Mouse (Mus musculus): ENCODE data around the gene Ruvbl2. TPM values are rescaled to one million over a fixed set of nuclear protein-coding genes. Genes with fewer than 3 reads are reported as not detected.
A peak's percentile ranks its signal among the peaks of the same experiment; 100 is the strongest.
"Not testable (repeated sequence)": the region's sequence is repeated elsewhere in the genome, so short reads cannot be mapped to it uniquely, and the experiment has no call there.

Ruvbl2 gene
- 142 and 144 TPM in 2 replicates for polyA plus RNA-seq (2015; fragmentation: Nextera tagmentation; extraction: Ambion mirVana)

DNA sequence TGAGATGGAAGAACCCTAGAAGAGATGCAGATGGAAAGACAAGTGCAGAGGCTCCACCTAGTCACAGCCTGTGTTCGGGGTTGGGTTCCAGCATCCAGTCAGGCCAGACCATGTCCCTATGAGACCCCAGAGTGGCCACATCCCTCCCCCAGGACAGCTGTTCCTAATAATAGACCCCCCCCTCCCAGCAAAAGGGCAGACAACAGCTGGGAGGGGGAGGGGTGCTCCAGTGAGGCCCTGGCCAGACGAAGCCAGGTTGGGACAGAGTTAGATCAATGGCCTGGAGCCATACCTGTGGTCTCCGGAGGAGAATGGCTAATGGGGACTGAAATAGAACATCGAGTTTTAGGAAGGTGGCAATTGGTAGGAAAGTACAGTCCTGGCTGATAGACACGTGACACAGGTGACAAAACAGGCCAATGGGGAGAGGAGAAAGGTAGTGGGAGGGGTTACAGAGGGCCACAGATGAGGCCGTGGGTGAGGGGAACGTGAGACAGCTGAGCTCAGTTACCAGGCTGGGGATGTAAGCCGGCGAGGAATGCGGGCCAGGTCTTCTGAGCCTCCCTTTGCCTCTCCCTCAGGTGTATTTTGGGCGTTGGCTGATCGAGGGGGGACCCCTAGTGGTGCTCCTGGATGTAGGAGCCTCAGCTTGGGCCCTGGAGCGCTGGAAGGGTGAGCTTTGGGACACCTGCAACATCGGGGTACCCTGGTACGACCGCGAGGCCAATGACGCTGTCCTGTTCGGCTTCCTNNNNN lies at the start of gene Ruvbl2:
Ruvbl2 (minus strand) TSS at position 576 of the 756 bp plus-strand sequence.
- H3K27ac ChIP-seq (replicated peaks), result no peak within 1 kb of the TSS
- 0 out of 2 replicates have a peak within 1 kb of the TSS, but pooled peaks have one; percentile 2 for H3K4me2 ChIP-seq (replicated peaks)
- no peak for ATAC-seq (replicated peaks)
- no peak within 1 kb of the TSS for H3K9ac ChIP-seq (replicated peaks)
- H3K9me3 ChIP-seq, result no peaks in the 10 kb centered on the region
- H3K4me3 ChIP-seq, result no peak within 1 kb of the TSS
- 19% methylated on average over 19 of the region's 19 CpGs for WGBS
- peaks cover 7% of the 10 kb centered on the region; the same call in 1 of the 2 replicates for H3K36me3 ChIP-seq
- H3K27me3 ChIP-seq, result no peaks in the 10 kb centered on the region
- peaks cover 36% of the 10 kb centered on the region for H3K4me1 ChIP-seq

DNA sequence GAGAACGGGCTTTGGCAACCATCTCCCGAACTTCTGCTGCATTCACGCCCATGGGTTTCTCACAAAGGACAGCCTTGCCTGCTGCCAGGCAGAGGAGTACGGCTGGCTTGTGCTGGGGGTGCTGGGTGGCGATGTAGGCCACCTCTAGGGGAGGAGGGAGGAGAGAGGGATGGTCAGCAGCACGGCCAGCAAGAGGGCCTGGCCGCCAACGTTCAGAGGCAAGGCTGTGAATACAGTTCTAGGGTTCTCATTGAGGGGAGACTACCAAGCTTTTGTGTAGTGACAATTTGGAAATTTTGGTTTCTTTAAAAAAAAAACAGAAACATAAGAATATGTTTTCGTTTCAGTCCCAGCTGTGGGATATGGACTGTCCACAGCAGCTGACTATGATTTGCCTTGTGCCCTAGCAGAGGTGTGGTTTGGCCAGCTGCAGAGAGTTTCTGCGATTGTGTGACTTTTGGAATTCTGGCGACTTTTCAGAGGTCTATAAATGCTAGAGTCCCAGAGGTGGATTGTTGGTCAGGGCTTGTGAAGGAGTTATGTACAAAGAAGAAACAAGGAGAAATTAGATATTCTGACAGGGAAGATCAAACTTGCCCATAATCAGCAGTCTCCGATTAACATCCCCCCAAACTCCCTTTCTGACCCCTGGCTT lies 49.0 kb upstream of the Ruvbl2 start, which contains the start of gene Gm45808:
Gm45808 (minus strand) TSS at position 51 of the 655 bp plus-strand sequence.
- Histone ChIP-seq H3K9ac (replicated peaks) (no peak within 1 kb of the TSS), H3K4me3 (no peak within 1 kb of the TSS), H3K4me1 (peaks cover 16% of the 10 kb centered on the region), H3K36me3 (no peaks in the 10 kb centered on the region), H3K27ac (replicated peaks) (no peak within 1 kb of the TSS), H3K9me3 (no peaks in the 10 kb centered on the region), H3K4me2 (replicated peaks) (no peak within 1 kb of the TSS), H3K27me3 (no peaks in the 10 kb centered on the region)
- ATAC-seq (replicated peaks), result no peak
- 87% methylated on average over 12 of the region's 12 CpGs for WGBS

DNA sequence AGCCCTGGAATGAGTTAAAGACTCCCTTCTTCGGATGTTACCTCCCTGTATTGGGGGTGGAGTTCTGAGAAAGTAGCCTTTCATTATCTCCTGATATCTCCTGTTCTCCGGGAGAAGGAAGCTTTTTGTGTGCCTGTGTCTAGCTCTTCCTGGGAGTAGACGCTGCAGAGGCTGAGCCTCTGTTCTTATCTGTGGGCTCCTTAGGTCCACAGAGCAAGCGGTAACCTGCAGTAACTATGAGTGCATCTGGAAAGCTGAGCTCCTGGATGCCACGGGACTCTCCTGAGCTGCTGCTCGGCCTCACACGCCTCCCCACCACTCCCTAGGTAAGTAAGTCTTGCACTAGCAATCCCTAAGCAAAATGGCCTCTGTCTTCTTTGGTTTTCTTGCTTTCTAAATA lies 48.3 kb upstream of the Ruvbl2 start:
- H3K4me2 ChIP-seq (replicated peaks), result no peak overlapping the region
- H3K27me3 ChIP-seq, result no peaks in the 10 kb centered on the region
- H3K36me3 ChIP-seq, result no peaks in the 10 kb centered on the region
- H3K4me3 ChIP-seq, result no peak overlapping the region
- no peak for ATAC-seq (replicated peaks)
- H3K27ac ChIP-seq (replicated peaks), result no peak overlapping the region
- peaks cover 16% of the 10 kb centered on the region for H3K4me1 ChIP-seq
- H3K9me3 ChIP-seq, result no peaks in the 10 kb centered on the region
- H3K9ac ChIP-seq (replicated peaks), result no peak overlapping the region
- WGBS, result 85% methylated on average over 7 of the region's 7 CpGs

DNA sequence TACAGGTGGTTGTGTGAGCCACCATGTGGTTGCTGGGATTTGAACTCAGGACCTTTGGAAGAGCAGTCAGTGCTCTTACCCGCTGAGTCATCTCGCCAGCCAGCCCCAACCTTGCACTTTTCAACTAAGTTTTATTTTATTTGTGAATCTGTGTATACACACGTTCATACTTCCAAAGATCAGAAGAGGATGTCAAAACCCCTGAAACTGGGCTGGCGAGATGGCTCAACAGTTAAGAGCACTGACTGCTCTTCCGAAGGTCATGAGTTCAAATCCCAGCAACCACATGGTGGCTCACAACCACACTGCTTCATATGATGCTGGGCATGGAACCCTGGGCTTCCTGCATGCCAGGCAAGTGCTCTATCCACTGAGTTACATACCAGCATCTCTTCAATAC lies 47.1 kb upstream of the Ruvbl2 start:
- not testable (repeated sequence) for H3K36me3 ChIP-seq; H3K4me3 ChIP-seq; H3K4me2 ChIP-seq (replicated peaks); H3K9ac ChIP-seq (replicated peaks); H3K9me3 ChIP-seq; ATAC-seq (replicated peaks); H3K27ac ChIP-seq (replicated peaks); H3K27me3 ChIP-seq
- WGBS, result 93% methylated on average over 5 of the region's 5 CpGs
- peaks cover 16% of the 10 kb centered on the region for H3K4me1 ChIP-seq

DNA sequence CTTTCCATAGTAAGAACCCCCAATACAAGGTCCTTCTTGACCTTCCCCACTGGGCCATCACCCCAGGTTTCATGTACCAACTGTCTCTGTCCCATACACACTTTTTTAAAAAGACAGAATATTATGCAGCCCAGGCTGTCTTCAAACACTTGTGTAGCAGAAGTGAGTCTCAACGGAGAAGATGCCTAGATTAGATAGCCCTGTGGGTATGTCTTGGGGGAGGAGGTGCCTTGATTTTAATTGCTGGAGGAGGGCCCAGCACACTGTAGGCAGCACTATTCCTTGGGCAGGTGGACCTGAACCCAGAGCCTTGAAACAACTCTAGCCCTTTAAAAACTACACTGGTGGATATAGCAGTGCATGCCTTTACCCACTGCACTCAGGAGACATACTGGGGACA lies 44.3 kb upstream of the Ruvbl2 start:
- Histone ChIP-seq H3K27ac (replicated peaks) (no peak overlapping the region), H3K4me3 (no peak overlapping the region), H3K9me3 (no peaks in the 10 kb centered on the region), H3K9ac (replicated peaks) (no peak overlapping the region), H3K4me1 (no peaks in the 10 kb centered on the region), H3K4me2 (replicated peaks) (no peak overlapping the region), H3K27me3 (no peaks in the 10 kb centered on the region), H3K36me3 (no peaks in the 10 kb centered on the region)
- no peak for ATAC-seq (replicated peaks)
- WGBS, result 89% methylated on average over 1 of the region's 1 CpGs

DNA sequence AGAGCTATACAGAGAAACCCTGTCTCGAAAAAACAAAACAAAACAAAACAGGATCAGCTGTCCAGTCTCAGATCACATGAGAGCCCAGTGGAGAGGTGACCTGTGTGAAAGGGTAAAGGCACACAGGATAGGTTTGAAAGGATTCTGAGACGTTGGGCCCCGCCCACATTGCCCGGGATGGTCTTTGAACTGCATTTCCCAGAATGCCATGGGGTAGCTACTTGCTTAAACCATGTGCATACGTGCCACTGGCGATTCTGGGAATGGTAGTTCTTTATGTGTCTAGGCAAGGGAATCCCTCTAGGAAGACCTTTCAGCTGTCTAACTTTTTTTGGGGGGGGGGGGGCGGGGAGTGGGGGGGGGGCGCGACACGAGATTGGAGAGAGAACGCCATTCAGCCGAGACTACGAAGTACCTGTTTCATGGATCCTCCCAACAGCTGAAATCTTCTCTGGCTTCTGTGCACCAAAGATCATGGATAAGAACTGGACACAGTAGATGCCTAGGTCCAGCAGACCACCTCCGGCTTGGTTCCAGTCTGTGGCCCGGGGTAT lies 43.6 kb upstream of the Ruvbl2 start, which contains the start of gene Tulp2:
Tulp2 (plus strand) TSS at position 504 of the 554 bp plus-strand sequence.
- peak; percentile 84 for ATAC-seq (replicated peaks)
- Histone ChIP-seq H3K9ac (replicated peaks) (no peak within 1 kb of the TSS), H3K4me3 (no peak within 1 kb of the TSS), H3K4me1 (no peaks in the 10 kb centered on the region), H3K27me3 (no peaks in the 10 kb centered on the region), H3K27ac (replicated peaks) (no peak within 1 kb of the TSS), H3K36me3 (no peaks in the 10 kb centered on the region), H3K9me3 (no peaks in the 10 kb centered on the region), H3K4me2 (replicated peaks) (no peak within 1 kb of the TSS)
- 56% methylated on average over 15 of the region's 15 CpGs for WGBS

DNA sequence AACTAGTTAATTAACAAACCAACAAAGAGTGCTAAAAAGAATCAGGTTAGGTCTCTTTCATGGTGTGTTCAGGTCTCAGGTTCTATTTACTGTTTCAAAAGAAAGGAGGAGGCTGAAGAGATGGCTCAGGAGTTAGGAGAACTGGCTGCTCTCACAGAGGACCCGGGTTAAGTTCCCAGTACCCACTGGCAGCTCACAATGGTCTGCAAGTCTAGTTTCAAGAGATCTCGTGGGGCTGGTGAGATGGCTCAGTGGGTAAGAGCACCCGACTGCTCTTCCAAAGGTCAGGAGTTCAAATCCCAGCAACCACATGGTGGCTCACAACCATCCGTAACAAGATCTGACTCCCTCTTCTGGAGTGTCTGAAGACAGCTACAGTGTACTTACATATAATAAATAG lies 42.4 kb upstream of the Ruvbl2 start:
- H3K9me3 ChIP-seq; H3K27ac ChIP-seq (replicated peaks); ATAC-seq (replicated peaks); H3K4me3 ChIP-seq; H3K4me2 ChIP-seq (replicated peaks); H3K9ac ChIP-seq (replicated peaks); H3K36me3 ChIP-seq; H3K27me3 ChIP-seq; H3K4me1 ChIP-seq: not testable (repeated sequence)
- 90% methylated on average over 3 of the region's 4 CpGs for WGBS

DNA sequence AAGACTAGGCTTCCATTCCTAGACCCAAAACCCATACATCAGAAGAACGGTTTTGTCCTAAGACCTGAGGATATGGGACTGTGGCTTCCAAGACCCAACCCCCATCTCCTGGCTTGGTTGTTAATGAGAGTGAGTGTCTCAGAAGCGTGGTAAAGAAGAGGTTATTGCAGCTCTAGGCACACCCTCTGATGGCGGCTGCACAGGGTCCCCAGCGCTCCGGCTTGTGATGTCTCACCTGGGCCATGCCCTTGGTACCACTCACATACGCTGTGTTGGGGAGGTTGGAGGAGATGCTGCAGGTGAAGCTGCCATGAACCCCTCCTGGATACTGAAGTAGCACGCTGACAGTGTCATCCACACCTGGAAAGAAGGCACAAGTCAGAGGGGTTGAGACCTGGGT lies 40.9 kb upstream of the Ruvbl2 start:
- H3K4me1 ChIP-seq, result no peaks in the 10 kb centered on the region
- H3K4me3 ChIP-seq, result no peak overlapping the region
- no peaks in the 10 kb centered on the region for H3K9me3 ChIP-seq
- no peak overlapping the region for H3K27ac ChIP-seq (replicated peaks)
- H3K36me3 ChIP-seq, result no peaks in the 10 kb centered on the region
- no peak overlapping the region for H3K9ac ChIP-seq (replicated peaks)
- ATAC-seq (replicated peaks), result no peak
- H3K27me3 ChIP-seq, result no peaks in the 10 kb centered on the region
- 97% methylated on average over 7 of the region's 7 CpGs for WGBS
- no peak overlapping the region for H3K4me2 ChIP-seq (replicated peaks)

DNA sequence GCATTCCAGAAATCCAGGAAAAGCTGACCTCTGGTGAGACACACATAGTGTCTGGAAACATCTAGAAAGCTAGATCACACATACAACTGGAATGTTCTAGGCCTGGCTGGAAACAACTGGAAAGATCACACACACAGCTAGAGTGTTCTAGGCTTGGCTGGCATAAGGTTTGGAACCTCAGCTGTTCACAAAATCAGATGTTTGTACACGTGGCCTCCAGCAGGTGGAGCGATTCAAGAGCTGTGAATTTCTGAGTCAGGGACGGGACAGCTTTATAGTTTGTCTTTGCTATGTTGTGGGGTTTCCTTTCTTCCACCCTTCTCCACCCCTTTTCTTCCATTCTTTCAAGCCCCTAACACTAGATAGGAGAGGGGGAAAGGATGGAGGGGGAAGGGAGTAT lies 39.1 kb upstream of the Ruvbl2 start:
- Histone ChIP-seq H3K9me3 (no peaks in the 10 kb centered on the region), H3K4me3 (no peak overlapping the region), H3K4me1 (no peaks in the 10 kb centered on the region), H3K9ac (replicated peaks) (no peak overlapping the region), H3K27ac (replicated peaks) (no peak overlapping the region), H3K36me3 (no peaks in the 10 kb centered on the region), H3K4me2 (replicated peaks) (no peak overlapping the region), H3K27me3 (no peaks in the 10 kb centered on the region)
- 13% methylated on average over 3 of the region's 3 CpGs for WGBS
- peak; percentile 35; the same call in 1 of the 2 replicates for ATAC-seq (replicated peaks)

DNA sequence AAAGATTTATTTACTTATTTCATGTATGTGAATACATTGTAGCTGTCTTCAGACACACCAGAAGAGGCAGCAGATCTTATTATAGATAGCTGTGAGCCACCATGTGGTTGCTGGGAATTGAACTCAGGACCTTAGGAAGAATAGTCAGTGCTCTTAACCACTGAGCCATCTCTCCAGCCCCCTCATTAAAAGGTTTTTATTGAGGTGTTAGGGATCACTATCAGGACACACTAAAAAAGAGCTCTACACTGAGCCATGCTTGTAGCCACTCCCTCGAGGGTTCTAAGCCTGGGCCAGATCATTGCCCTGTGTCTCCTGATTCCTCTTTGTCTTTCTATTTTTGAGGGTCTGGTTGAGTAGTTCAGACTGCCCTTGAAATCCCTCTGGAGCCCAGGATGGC lies 38.6 kb upstream of the Ruvbl2 start:
- H3K9me3 ChIP-seq, result no peaks in the 10 kb centered on the region
- H3K27ac ChIP-seq (replicated peaks), result no peak overlapping the region
- H3K4me2 ChIP-seq (replicated peaks), result no peak overlapping the region
- 46% methylated on average over 1 of the region's 1 CpGs for WGBS
- no peak for ATAC-seq (replicated peaks)
- no peaks in the 10 kb centered on the region for H3K4me1 ChIP-seq
- H3K4me3 ChIP-seq, result no peak overlapping the region
- H3K9ac ChIP-seq (replicated peaks), result no peak overlapping the region
- H3K27me3 ChIP-seq, result no peaks in the 10 kb centered on the region
- no peaks in the 10 kb centered on the region for H3K36me3 ChIP-seq

DNA sequence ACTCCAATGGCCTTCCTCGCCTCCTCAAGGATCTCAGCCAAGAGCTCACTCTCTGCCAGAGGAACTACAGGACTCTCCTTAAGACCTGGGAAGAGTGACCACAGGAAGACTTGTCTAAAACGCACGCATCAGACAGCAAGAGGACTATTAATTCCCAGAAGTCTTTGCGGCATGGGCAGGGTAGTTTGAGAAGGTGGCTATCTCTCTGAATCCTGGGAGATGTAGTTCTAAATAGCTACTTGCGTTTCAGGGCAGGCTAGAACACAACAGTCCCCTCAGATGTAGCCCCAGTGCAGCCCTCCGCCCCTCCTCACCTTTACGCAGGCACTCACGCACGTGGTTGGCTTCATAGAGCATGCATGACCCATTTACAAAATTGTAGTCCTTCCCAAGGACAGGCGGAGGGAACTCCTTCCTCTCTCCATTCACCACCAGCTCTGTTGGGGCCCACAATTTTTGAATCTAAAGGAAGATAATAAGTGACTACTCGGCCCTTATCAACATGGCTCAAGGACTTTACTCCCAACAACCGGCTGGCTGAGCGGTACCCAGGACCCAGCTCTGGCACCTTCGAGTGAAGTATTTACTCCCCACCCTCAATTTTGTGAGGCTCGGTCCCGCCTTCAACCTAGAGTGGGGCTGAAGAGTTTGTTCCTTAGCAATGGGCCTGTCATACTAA lies 37.5 kb upstream of the Ruvbl2 start:
- H3K27me3 ChIP-seq, result no peaks in the 10 kb centered on the region
- no peak overlapping the region for H3K9ac ChIP-seq (replicated peaks)
- no peak for ATAC-seq (replicated peaks)
- no peak overlapping the region for H3K4me3 ChIP-seq
- H3K9me3 ChIP-seq, result no peaks in the 10 kb centered on the region
- H3K27ac ChIP-seq (replicated peaks), result no peak overlapping the region
- 72% methylated on average over 16 of the region's 16 CpGs for WGBS
- no peaks in the 10 kb centered on the region for H3K4me1 ChIP-seq
- H3K4me2 ChIP-seq (replicated peaks), result no peak overlapping the region
- H3K36me3 ChIP-seq, result no peaks in the 10 kb centered on the region

DNA sequence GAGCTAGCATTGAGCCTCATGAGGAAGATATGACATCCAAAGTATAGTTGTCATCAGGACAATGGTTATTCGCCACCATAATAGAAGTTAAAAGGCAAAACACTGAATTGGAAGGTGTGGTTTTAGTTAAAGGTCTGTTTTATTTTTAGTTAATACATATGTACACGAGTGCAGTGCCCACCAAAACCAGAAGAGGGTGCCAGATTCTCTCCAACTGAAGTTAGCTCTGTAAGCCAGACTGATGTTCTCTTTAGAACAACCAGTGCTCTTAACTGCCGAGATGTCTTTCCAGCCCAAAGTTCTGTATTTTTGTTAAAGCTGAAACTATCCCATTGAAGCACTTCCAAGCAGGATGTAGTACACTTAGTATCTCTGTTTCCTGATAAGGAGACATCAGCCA lies 33.0 kb upstream of the Ruvbl2 start:
- H3K9me3 ChIP-seq, result no peaks in the 10 kb centered on the region
- H3K4me2 ChIP-seq (replicated peaks), result no peak overlapping the region
- peaks cover 9% of the 10 kb centered on the region for H3K4me1 ChIP-seq
- no peak overlapping the region for H3K27ac ChIP-seq (replicated peaks)
- WGBS, result 8% methylated on average over 3 of the region's 3 CpGs
- H3K4me3 ChIP-seq, result no peak overlapping the region
- no peaks in the 10 kb centered on the region for H3K27me3 ChIP-seq
- no peak for ATAC-seq (replicated peaks)
- no peak overlapping the region for H3K9ac ChIP-seq (replicated peaks)
- no peaks in the 10 kb centered on the region for H3K36me3 ChIP-seq
